Mouse (Mus musculus): ENCODE data around the gene Tac2.
A peak's percentile ranks its signal among the peaks of the same experiment; 100 is the strongest.

The Tac2 gene

GRCm38 (mm10) chr10:127724178-127724577 lies at the start of gene Tac2:
TSS of gene Tac2 (plus strand) at chr10:127724478.
- DNase-seq (ENCODE audit: low spot score in 2 of 2): no peak

- DNase-seq (ENCODE audit: low spot score in 2 of 2): peak; percentile 85 to 86
Observed at GRCm38 (mm10) chr10:127674794-127675522, 49.3 kb upstream of the Tac2 start.

- no peak for DNase-seq (ENCODE audit: low spot score in 2 of 2)
Observed at GRCm38 (mm10) chr10:127675859-127676398, 48.3 kb upstream of the Tac2 start.

- DNase-seq (ENCODE audit: low spot score in 2 of 2): peak; percentile 82 to 92
Observed at GRCm38 (mm10) chr10:127676691-127677548, 47.4 kb upstream of the Tac2 start.

- DNase-seq (ENCODE audit: low spot score in 2 of 2): peak in 1 of 2 experiments; percentile 53
Observed at GRCm38 (mm10) chr10:127677591-127678336, 46.5 kb upstream of the Tac2 start.

- DNase-seq (ENCODE audit: low spot score in 2 of 2): no peak
Observed at GRCm38 (mm10) chr10:127679208-127679607, 45.1 kb upstream of the Tac2 start.

- no peak for DNase-seq (ENCODE audit: low spot score in 2 of 2)
Observed at GRCm38 (mm10) chr10:127679881-127680280, 44.4 kb upstream of the Tac2 start.

- DNase-seq (ENCODE audit: low spot score in 2 of 2): no peak
Observed at GRCm38 (mm10) chr10:127682886-127683285, 41.4 kb upstream of the Tac2 start.

GRCm38 (mm10) chr10:127691053-127691452 lies 33.2 kb upstream of the Tac2 start:
- no peak for DNase-seq (ENCODE audit: low spot score in 2 of 2)

- no peak for DNase-seq (ENCODE audit: low spot score in 2 of 2)
Observed at GRCm38 (mm10) chr10:127694636-127695035, 29.6 kb upstream of the Tac2 start.

- no peak for DNase-seq (ENCODE audit: low spot score in 2 of 2)
Observed at GRCm38 (mm10) chr10:127695775-127696174, 28.5 kb upstream of the Tac2 start.

GRCm38 (mm10) chr10:127698966-127699365 lies 25.3 kb upstream of the Tac2 start:
- no peak for DNase-seq (ENCODE audit: low spot score in 2 of 2)

- DNase-seq (ENCODE audit: low spot score in 2 of 2): no peak
Observed at GRCm38 (mm10) chr10:127703299-127703698, 21.0 kb upstream of the Tac2 start.

GRCm38 (mm10) chr10:127704293-127704692 lies 20.0 kb upstream of the Tac2 start:
- no peak for DNase-seq (ENCODE audit: low spot score in 2 of 2)

- DNase-seq (ENCODE audit: low spot score in 2 of 2): no peak
Observed at GRCm38 (mm10) chr10:127704766-127705220, 19.5 kb upstream of the Tac2 start, which contains the start of gene Myo1a. TSS of gene Myo1a (plus strand) at chr10:127705170.

- no peak for DNase-seq (ENCODE audit: low spot score in 2 of 2)
Observed at GRCm38 (mm10) chr10:127705783-127706182, 18.5 kb upstream of the Tac2 start.

- DNase-seq (ENCODE audit: low spot score in 2 of 2): no peak
Observed at GRCm38 (mm10) chr10:127707721-127708120, 16.6 kb upstream of the Tac2 start.

GRCm38 (mm10) chr10:127708850-127709370 lies 15.4 kb upstream of the Tac2 start:
- DNase-seq (ENCODE audit: low spot score in 2 of 2): no peak

- no peak for DNase-seq (ENCODE audit: low spot score in 2 of 2)
Observed at GRCm38 (mm10) chr10:127710331-127710730, 13.9 kb upstream of the Tac2 start.

- no peak for DNase-seq (ENCODE audit: low spot score in 2 of 2)
Observed at GRCm38 (mm10) chr10:127712736-127713135, 11.5 kb upstream of the Tac2 start.

- DNase-seq (ENCODE audit: low spot score in 2 of 2): no peak
Observed at GRCm38 (mm10) chr10:127721671-127722418, 2.4 kb upstream of the Tac2 start.
